Mouse (Mus musculus) hindbrain, embryonic 12.5 days (tissue): ENCODE measurements around the gene Kctd8. TPM values are rescaled to one million over a fixed set of nuclear protein-coding genes. Genes with fewer than 3 reads are reported as not detected.

Source experiments
- ATAC-seq: fragments of 200-750 bp; cut with Nextera tagmentation; 2 replicates; pipeline ENCODE4 v1.8.0; 2017; ENCODE audit warnings: moderate TSS enrichment; ENCODE audit not compliant: low FRiP score
- H3K27ac ChIP-seq: fragments of 300-500 bp; sonication (generic); 2 replicates; pipeline ENCODE4 v1.5.1; 2016; ENCODE audit warnings: mild to moderate bottlenecking
- H3K27me3 ChIP-seq: fragments of 300-500 bp; sonication (generic); 2 replicates; pipeline ENCODE4 v1.6.1; 2016; ENCODE audit warnings: mild to moderate bottlenecking
- H3K36me3 ChIP-seq: fragments of 300-500 bp; sonication (generic); 2 replicates; pipeline ENCODE4 v1.6.1; 2016; ENCODE audit warnings: mild to moderate bottlenecking
- H3K4me1 ChIP-seq: fragments of 300-500 bp; sonication (generic); 2 replicates; pipeline ENCODE4 v1.6.1; 2016
- H3K4me2 ChIP-seq: fragments of 300-500 bp; sonication (generic); replicated peaks from 2 replicates; pipeline ENCODE4 v1.6.1; 2016; ENCODE audit warnings: mild to moderate bottlenecking
- H3K4me3 ChIP-seq: fragments of 300-500 bp; sonication (generic); 2 replicates; pipeline ENCODE4 v1.5.1; 2016; ENCODE audit warnings: mild to moderate bottlenecking
- H3K9ac ChIP-seq: fragments of 300-500 bp; sonication (generic); 2 replicates; pipeline ENCODE4 v1.6.1; 2016; ENCODE audit warnings: mild to moderate bottlenecking, moderate library complexity
- H3K9me3 ChIP-seq: fragments of 300-500 bp; sonication (generic); replicated peaks from 2 replicates; pipeline ENCODE4 v1.6.1; 2016; ENCODE audit warnings: mild to moderate bottlenecking
- WGBS: fragments of 180-500 bp; shearing (Covaris S2); methylation state at CpG from one replicate; pipeline ENCODE4 v1.1.7; 2016; 5-methylcytosine and 5-hydroxymethylcytosine counted together
- polyA plus RNA-seq: library from polyadenylated mRNA; unstranded; fragments of >200 nt; fragmentation: Nextera tagmentation; extraction: Ambion mirVana; gene quantifications from 2 replicates; pipeline ENCODE4 v1.2.1, GENCODE M21; 2016

Kctd8 gene
- polyA plus RNA-seq: 6.9 and 7.3 TPM in 2 replicates

DNA sequence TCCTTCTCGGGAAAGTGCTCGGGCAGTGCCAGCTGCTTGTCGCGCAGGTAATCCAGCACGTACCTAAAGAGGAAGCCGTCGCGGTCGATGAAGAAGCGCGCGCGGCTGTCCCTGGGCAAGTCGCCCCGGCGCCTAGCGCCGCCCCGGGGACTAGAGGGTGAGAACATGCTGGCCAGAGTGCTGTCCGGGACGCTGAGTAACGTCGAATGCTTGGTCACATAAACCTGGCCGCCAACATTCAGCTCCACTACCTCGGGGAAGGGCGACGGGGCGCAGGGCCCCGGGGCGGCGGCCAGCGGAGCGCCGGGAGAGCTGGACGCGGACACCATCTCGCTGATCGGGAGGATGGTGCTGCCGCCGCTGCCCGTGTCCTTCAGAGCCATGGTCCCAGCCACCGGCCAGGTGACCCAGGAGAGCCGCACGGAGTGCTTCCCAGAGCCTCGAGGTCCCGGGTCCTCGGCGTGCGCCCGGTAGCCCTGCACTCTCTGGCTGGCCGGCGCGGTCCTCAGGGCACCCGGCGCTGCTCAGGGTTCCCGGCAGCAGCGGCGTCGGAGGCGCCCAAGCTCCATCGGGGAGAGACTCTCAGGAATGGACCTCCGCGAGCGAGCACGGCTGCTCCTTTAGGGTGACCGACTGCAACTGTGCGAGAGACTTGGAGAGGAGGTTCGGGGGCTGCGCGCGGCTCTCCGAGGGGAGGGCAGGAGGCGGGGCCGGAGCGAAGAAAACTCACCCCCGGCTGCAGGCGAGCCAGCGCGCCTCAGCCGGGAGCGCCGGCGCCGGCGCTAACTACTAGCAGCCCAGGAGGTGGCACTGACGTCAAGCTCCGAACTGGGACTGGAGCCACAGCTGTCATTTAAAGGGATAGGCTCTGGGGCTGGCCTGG, at the start of gene Kctd8:
Kctd8 (minus strand) TSS at position 761 of the 883 bp plus-strand sequence.
- H3K27me3 ChIP-seq: peaks cover 16% of the 10 kb centered on the region
- peak within 1 kb of the TSS; percentile 64 for H3K9ac ChIP-seq
- H3K27ac ChIP-seq: peak within 1 kb of the TSS; percentile 64
- H3K36me3 ChIP-seq: no peaks in the 10 kb centered on the region
- ATAC-seq: peak; percentile 95
- WGBS: under 1% methylated on average over 87 of the region's 87 CpGs
- H3K4me2 ChIP-seq: peak within 1 kb of the TSS; percentile 94
- H3K4me1 ChIP-seq: peaks cover 12% of the 10 kb centered on the region
- H3K4me3 ChIP-seq: peak within 1 kb of the TSS; percentile 63
- no peaks in the 10 kb centered on the region for H3K9me3 ChIP-seq

DNA sequence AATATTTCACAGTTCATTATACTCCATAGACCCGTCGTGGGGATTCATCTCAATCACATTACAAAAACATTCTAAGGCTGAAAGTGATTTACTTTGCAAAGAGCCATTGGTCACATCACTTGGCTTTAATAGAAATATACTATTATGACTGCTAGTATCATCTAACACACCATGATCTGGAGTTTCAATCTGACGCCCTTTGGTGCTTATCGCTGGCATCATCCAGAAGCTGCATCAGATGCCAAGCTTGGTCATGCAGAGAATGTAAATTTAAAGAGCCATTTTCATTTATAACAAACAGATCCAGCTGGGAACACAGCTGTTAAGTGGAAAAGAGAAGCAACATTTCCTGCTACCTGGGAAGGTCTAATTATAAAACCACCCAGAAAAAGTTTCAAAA, 37.6 kb upstream of the Kctd8 start:
- Histone ChIP-seq H3K9me3 (no peaks in the 10 kb centered on the region), H3K9ac (no peak overlapping the region), H3K4me2 (no peak overlapping the region), H3K4me3 (no peak overlapping the region), H3K4me1 (no peaks in the 10 kb centered on the region), H3K27ac (no peak overlapping the region), H3K27me3 (no peaks in the 10 kb centered on the region), H3K36me3 (no peaks in the 10 kb centered on the region)
- no peak for ATAC-seq
- WGBS: 87% methylated on average over 4 of the region's 4 CpGs

- no peak overlapping the region for H3K9ac ChIP-seq
- ATAC-seq: no peak
These were observed 9.1 kb upstream of the Kctd8 start for GRCm38 (mm10) chr5:69350596-69350995.

DNA sequence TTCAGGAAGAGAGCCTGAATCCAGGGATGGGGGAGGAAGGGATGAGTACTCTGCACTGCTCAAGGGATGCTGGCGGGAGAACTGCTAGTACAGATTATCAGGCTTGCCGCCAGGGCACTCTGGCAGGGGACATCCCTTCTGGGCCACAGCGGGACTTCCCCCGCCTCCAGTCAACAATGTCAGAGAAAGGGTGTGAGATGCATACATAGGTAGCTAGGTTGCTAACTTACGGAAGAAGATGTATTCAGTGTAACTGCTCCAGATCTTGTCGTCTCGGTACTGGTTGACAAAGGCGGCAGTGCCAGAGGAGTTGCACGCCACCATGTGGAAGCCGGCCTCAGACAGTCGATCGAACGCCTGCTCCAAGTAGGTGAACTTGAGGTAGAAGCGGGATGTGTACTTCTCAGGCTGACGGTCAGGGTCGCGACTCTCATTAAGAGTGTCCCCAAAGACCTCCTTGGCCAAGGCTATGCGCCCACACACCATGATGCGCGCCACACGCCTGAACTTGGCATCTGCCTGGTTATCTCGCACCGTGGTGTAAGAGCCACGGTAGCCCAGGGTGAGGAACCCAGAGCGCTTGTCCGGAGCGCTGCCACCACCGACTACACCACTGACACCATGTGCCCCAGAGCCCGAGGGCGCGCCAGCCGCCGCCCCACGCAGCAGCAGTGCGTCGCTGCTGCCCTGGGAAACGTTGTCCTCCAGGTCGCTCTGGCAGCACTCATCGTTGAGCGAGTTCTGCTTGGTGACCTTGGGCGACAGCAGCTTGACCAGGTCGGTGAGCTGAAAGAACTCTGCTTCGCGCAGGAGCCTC, 1.2 kb downstream of the Kctd8 start:
- WGBS: 1% methylated on average over 44 of the region's 44 CpGs
- Histone ChIP-seq H3K4me3 (peak overlapping the region; percentile 63), H3K4me1 (peaks cover 12% of the 10 kb centered on the region), H3K36me3 (no peaks in the 10 kb centered on the region), H3K9me3 (no peaks in the 10 kb centered on the region), H3K4me2 (peak overlapping the region; percentile 94), H3K27ac (0 out of 2 replicates have a peak overlapping the region, but pooled peaks have one; percentile 17), H3K27me3 (peaks cover 16% of the 10 kb centered on the region), H3K9ac (peak overlapping the region; percentile 64)
- peak; percentile 57 for ATAC-seq

More at GRCm38 (mm10) chr5:69350596-69350995, 9.1 kb upstream of the Kctd8 start:
- Histone ChIP-seq H3K4me1 (no peaks in the 10 kb centered on the region), H3K4me2 (no peak overlapping the region), H3K9me3 (no peaks in the 10 kb centered on the region), H3K27ac (no peak overlapping the region), H3K36me3 (no peaks in the 10 kb centered on the region), H3K4me3 (no peak overlapping the region), H3K27me3 (no peaks in the 10 kb centered on the region)
- 92% methylated on average over 3 of the region's 3 CpGs for WGBS

GRCm38 (mm10) chr5:69339623-69339970, 1.9 kb downstream of the Kctd8 start:
- peak overlapping the region; percentile 63 for H3K4me3 ChIP-seq
- WGBS: 74% methylated on average over 6 of the region's 6 CpGs

GRCm38 (mm10) chr5:69338916-69339622, 2.4 kb downstream of the Kctd8 start:
- H3K4me3 ChIP-seq: peak overlapping the region; percentile 63; the same call in 1 of the 2 replicates
- H3K4me1 ChIP-seq: peaks cover 12% of the 10 kb centered on the region
- no peak overlapping the region for H3K27ac ChIP-seq
- H3K27me3 ChIP-seq: peaks cover 16% of the 10 kb centered on the region
- 32% methylated on average over 4 of the region's 4 CpGs for WGBS
- ATAC-seq: no peak
- no peak overlapping the region for H3K9ac ChIP-seq
- H3K9me3 ChIP-seq: no peaks in the 10 kb centered on the region
- H3K36me3 ChIP-seq: no peaks in the 10 kb centered on the region
- H3K4me2 ChIP-seq: peak overlapping the region; percentile 94

More at GRCm38 (mm10) chr5:69339623-69339970, 1.9 kb downstream of the Kctd8 start:
- no peak for ATAC-seq
- Histone ChIP-seq H3K4me1 (peaks cover 12% of the 10 kb centered on the region), H3K36me3 (no peaks in the 10 kb centered on the region), H3K27me3 (peaks cover 16% of the 10 kb centered on the region), H3K27ac (no peak overlapping the region), H3K9ac (no peak overlapping the region), H3K4me2 (peak overlapping the region; percentile 94), H3K9me3 (no peaks in the 10 kb centered on the region)

GRCm38 (mm10) chr5:69327561-69327960, 13.9 kb downstream of the Kctd8 start:
- 79% methylated on average over 4 of the region's 4 CpGs for WGBS
- H3K4me3 ChIP-seq: no peak overlapping the region

GRCm38 (mm10) chr5:69324566-69325230, 16.8 kb downstream of the Kctd8 start:
- no peak for ATAC-seq
- H3K4me1 ChIP-seq: no peaks in the 10 kb centered on the region
- H3K4me3 ChIP-seq: no peak overlapping the region
- H3K27ac ChIP-seq: no peak overlapping the region
- 33% methylated on average over 12 of the region's 12 CpGs for WGBS
- no peak overlapping the region for H3K4me2 ChIP-seq
- no peak overlapping the region for H3K9ac ChIP-seq
- no peaks in the 10 kb centered on the region for H3K36me3 ChIP-seq
- no peaks in the 10 kb centered on the region for H3K9me3 ChIP-seq
- H3K27me3 ChIP-seq: no peaks in the 10 kb centered on the region

More at GRCm38 (mm10) chr5:69327561-69327960, 13.9 kb downstream of the Kctd8 start:
- Histone ChIP-seq H3K36me3 (no peaks in the 10 kb centered on the region), H3K4me2 (no peak overlapping the region), H3K27ac (no peak overlapping the region), H3K4me1 (no peaks in the 10 kb centered on the region), H3K9ac (no peak overlapping the region), H3K27me3 (no peaks in the 10 kb centered on the region), H3K9me3 (no peaks in the 10 kb centered on the region)
- ATAC-seq: no peak

DNA sequence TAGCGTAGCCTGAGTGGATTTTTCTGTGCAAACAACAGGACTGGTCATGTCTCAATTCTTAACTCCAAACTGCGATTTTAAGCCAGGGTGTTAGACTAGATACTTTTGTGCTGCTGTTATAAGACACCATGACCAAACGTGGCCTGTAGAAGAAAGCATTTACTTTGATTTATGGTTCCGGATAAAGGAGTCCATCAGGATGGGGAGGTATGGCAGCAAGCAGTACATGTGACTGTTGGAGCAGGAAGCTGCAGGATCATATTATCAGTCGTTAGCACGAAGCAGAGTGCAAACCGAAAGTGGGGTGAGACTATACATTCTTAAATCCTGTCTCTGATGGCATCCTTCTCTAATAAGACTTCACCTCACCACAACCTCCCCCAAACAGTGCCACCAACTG, 28.9 kb downstream of the Kctd8 start:
- Histone ChIP-seq H3K9me3 (no peaks in the 10 kb centered on the region), H3K4me2 (no peak overlapping the region), H3K9ac (no peak overlapping the region), H3K27ac (no peak overlapping the region), H3K36me3 (no peaks in the 10 kb centered on the region), H3K4me1 (no peaks in the 10 kb centered on the region), H3K4me3 (no peak overlapping the region), H3K27me3 (no peaks in the 10 kb centered on the region)
- 88% methylated on average over 7 of the region's 7 CpGs for WGBS
- ATAC-seq: no peak

GRCm38 (mm10) chr5:69301665-69302064, 39.8 kb downstream of the Kctd8 start:
- Histone ChIP-seq H3K4me1 (no peaks in the 10 kb centered on the region), H3K9me3 (no peaks in the 10 kb centered on the region), H3K4me3 (no peak overlapping the region), H3K4me2 (no peak overlapping the region), H3K9ac (no peak overlapping the region), H3K27ac (no peak overlapping the region), H3K27me3 (no peaks in the 10 kb centered on the region), H3K36me3 (no peaks in the 10 kb centered on the region)
- ATAC-seq: no peak
- 42% methylated on average over 1 of the region's 1 CpGs for WGBS

DNA sequence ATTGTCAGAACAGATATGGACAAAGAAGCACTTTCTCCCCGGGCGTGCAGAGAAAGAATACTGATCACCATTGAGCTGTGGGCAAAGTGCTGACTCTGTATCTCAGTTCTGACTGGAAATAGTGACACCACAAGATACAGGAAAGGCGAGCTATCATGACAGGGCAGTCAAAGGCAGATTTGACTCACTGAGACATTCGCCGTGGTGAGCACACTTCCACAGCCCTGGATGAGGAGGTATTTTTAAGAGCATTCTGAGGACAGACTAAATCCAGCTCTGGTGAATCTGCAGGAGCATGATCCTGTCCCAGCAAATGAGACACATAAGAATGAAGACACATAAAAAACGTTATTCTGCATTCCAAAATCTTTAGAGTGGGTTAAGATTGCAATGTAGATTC, 49.1 kb downstream of the Kctd8 start:
- Histone ChIP-seq H3K4me1 (no peaks in the 10 kb centered on the region), H3K27me3 (no peaks in the 10 kb centered on the region), H3K36me3 (no peaks in the 10 kb centered on the region), H3K27ac (no peak overlapping the region), H3K9me3 (no peaks in the 10 kb centered on the region), H3K4me3 (no peak overlapping the region), H3K9ac (no peak overlapping the region), H3K4me2 (no peak overlapping the region)
- no peak for ATAC-seq
- 81% methylated on average over 6 of the region's 6 CpGs for WGBS
